Mouse (Mus musculus) A20 (cell line): ENCODE measurements at regions not wholly inside any gene's neighbourhood (a gene's known extent, or its start where the extent isn't known, plus 50 kb on each side); places are given as distances from the start of the nearest gene placed in this dataset.

Source experiments
- DNase-seq: peaks from one replicate; pipeline ENCODE4 v3.0.0-alpha.2; 2011; ENCODE audit warnings: low read depth, low spot score

GRCm38 (mm10) chr16:75304743-75305142, 281.1 kb downstream of the Lipi start:
- DNase-seq = peak; percentile 17

- DNase-seq = no peak
These were observed 288.4 kb downstream of the Lipi start for GRCm38 (mm10) chr16:75297416-75297815.

- DNase-seq = no peak
These were observed 293.0 kb downstream of the Lipi start for GRCm38 (mm10) chr16:75292736-75293428.

GRCm38 (mm10) chr16:75291194-75291593, 294.7 kb downstream of the Lipi start:
- DNase-seq = peak; percentile 24

GRCm38 (mm10) chr16:75287150-75287549, 298.7 kb downstream of the Lipi start:
- DNase-seq = no peak

- no peak for DNase-seq
These were observed 300.1 kb downstream of the Lipi start for GRCm38 (mm10) chr16:75285811-75286210.

- DNase-seq = no peak
These were observed 322.0 kb downstream of the Lipi start for GRCm38 (mm10) chr16:75263903-75264302.

GRCm38 (mm10) chr16:75254981-75255380, 330.9 kb downstream of the Lipi start:
- DNase-seq = no peak

GRCm38 (mm10) chr16:75249170-75249569, 336.7 kb downstream of the Lipi start:
- no peak for DNase-seq

- no peak for DNase-seq
These were observed 345.5 kb downstream of the Lipi start for GRCm38 (mm10) chr16:75240383-75240782.

GRCm38 (mm10) chr16:75232133-75232532, 353.7 kb downstream of the Lipi start:
- no peak for DNase-seq

GRCm38 (mm10) chr16:75193404-75193803, 392.5 kb downstream of the Lipi start:
- DNase-seq = no peak

GRCm38 (mm10) chr16:75190316-75190715, 395.5 kb downstream of the Lipi start:
- no peak for DNase-seq

- no peak for DNase-seq
These were observed 419.8 kb downstream of the Lipi start for GRCm38 (mm10) chr16:75166040-75166439.

- DNase-seq = no peak
These were observed 420.7 kb downstream of the Lipi start for GRCm38 (mm10) chr16:75164969-75165726.

GRCm38 (mm10) chr16:75159740-75160139, 426.1 kb downstream of the Lipi start:
- no peak for DNase-seq

- DNase-seq = no peak
These were observed 430.3 kb downstream of the Lipi start for GRCm38 (mm10) chr16:75155441-75156038.
